Mouse (Mus musculus): ENCODE measurements around the gene Rab23.
A peak's percentile ranks its signal among the peaks of the same experiment; 100 is the strongest.
"Not testable (repeated sequence)": the region's sequence is repeated elsewhere in the genome, so short reads cannot be mapped to it uniquely, and the experiment has no call there.

Rab23 gene

GRCm38 (mm10) chr1:33734001-33734685, 14.5 kb downstream of the Rab23 start:
- no peak for DNase-seq (ENCODE audit: low spot score)

GRCm38 (mm10) chr1:33738281-33738680, 18.6 kb downstream of the Rab23 start:
- no peak for DNase-seq (ENCODE audit: low spot score)

GRCm38 (mm10) chr1:33738681-33739278, 19.1 kb downstream of the Rab23 start:
- no peak for DNase-seq (ENCODE audit: low spot score)

GRCm38 (mm10) chr1:33739302-33739701, 19.6 kb downstream of the Rab23 start:
- peak; percentile 84 for DNase-seq (ENCODE audit: low spot score)

- DNase-seq (ENCODE audit: low spot score), result no peak
These were observed 23.2 kb downstream of the Rab23 start for GRCm38 (mm10) chr1:33742903-33743302.

- not testable (repeated sequence) for DNase-seq (ENCODE audit: low spot score)
These were observed 25.1 kb downstream of the Rab23 start for GRCm38 (mm10) chr1:33744815-33745214.

GRCm38 (mm10) chr1:33745901-33746300, 26.2 kb downstream of the Rab23 start:
- no peak for DNase-seq (ENCODE audit: low spot score)

GRCm38 (mm10) chr1:33749109-33749508, 29.4 kb downstream of the Rab23 start:
- no peak for DNase-seq (ENCODE audit: low spot score)

- DNase-seq (ENCODE audit: low spot score), result not testable (repeated sequence)
These were observed 30.0 kb downstream of the Rab23 start for GRCm38 (mm10) chr1:33749709-33750108.

- DNase-seq (ENCODE audit: low spot score), result peak; percentile 51
These were observed 31.6 kb downstream of the Rab23 start for GRCm38 (mm10) chr1:33751283-33751682.

- no peak for DNase-seq (ENCODE audit: low spot score)
These were observed 34.4 kb downstream of the Rab23 start for GRCm38 (mm10) chr1:33754089-33754488.

- DNase-seq (ENCODE audit: low spot score), result no peak
These were observed 35.5 kb downstream of the Rab23 start for GRCm38 (mm10) chr1:33754965-33755735.

GRCm38 (mm10) chr1:33755799-33756198, 36.1 kb downstream of the Rab23 start:
- DNase-seq (ENCODE audit: low spot score), result no peak

- no peak for DNase-seq (ENCODE audit: low spot score)
These were observed 36.8 kb downstream of the Rab23 start for GRCm38 (mm10) chr1:33756258-33757032.

GRCm38 (mm10) chr1:33757033-33757413, 37.3 kb downstream of the Rab23 start:
- no peak for DNase-seq (ENCODE audit: low spot score)

GRCm38 (mm10) chr1:33757491-33758041, 37.9 kb downstream of the Rab23 start, which contains the start of gene Bag2:
Gene Bag2 (minus strand): TSS chr1:33757795.
- DNase-seq (ENCODE audit: low spot score), result no peak

- no peak for DNase-seq (ENCODE audit: low spot score)
These were observed 38.8 kb downstream of the Rab23 start for GRCm38 (mm10) chr1:33758488-33758887.

- no peak for DNase-seq (ENCODE audit: low spot score)
These were observed 44.1 kb downstream of the Rab23 start for GRCm38 (mm10) chr1:33763826-33764225.

- DNase-seq (ENCODE audit: low spot score), result no peak
These were observed 45.9 kb downstream of the Rab23 start for GRCm38 (mm10) chr1:33765468-33766080.

GRCm38 (mm10) chr1:33766520-33767508, 47.1 kb downstream of the Rab23 start:
- DNase-seq (ENCODE audit: low spot score), result no peak
